Mouse (Mus musculus) ES-E14 (cell line): ENCODE measurements at regions not wholly inside any gene's neighbourhood (a gene's known extent, or its start where the extent isn't known, plus 50 kb on each side); places are given as distances from the start of the nearest gene placed in this dataset.

Source experiments
- CHD2 ChIP-seq: IDR thresholded peaks from 2 replicates; pipeline ENCODE4 v1.6.1; 2014; ENCODE audit warnings: mild to moderate bottlenecking, low read depth, low read length, inconsistent platforms
- HCFC1 ChIP-seq: IDR thresholded peaks from 2 replicates; pipeline ENCODE4 v1.6.1; 2012; ENCODE audit warnings: low read length, inconsistent platforms, borderline replicate concordance; ENCODE audit not compliant: insufficient read depth
- ZC3H11A ChIP-seq: IDR thresholded peaks from 2 replicates; pipeline ENCODE4 v1.6.1; 2012; ENCODE audit warnings: low read depth, mild to moderate bottlenecking, inconsistent platforms, low read length, borderline replicate concordance
- ZNF384 ChIP-seq: IDR thresholded peaks from 2 replicates; pipeline ENCODE4 v1.6.1; 2012; ENCODE audit warnings: low read depth, low read length, inconsistent platforms

- TF ChIP-seq CHD2 (no peak), ZNF384 (no peak), HCFC1 (no peak), ZC3H11A (no peak)
Measured at GRCm38 (mm10) chr9:33800763-33801162, 684.9 kb upstream of the Kirrel3 start.
